Mouse (Mus musculus) heart, postnatal 0 days (tissue): Measurements from ENCODE around the gene Gm36245. TPM values are rescaled to one million over a fixed set of nuclear protein-coding genes. Genes with fewer than 3 reads are reported as not detected.

ENCODE experiments used
- ATAC-seq: fragments of 200-750 bp; cut with Nextera tagmentation; 2 replicates; pipeline ENCODE4 v1.8.0; 2017; ENCODE audit warnings: low read depth, moderate number of reproducible peaks, moderate library complexity; ENCODE audit not compliant: insufficient read depth
- DNase-seq: peaks from one replicate; pipeline ENCODE4 v3.0.0-alpha.2; 2016; ENCODE audit warnings: low spot score
- H3K27ac ChIP-seq: fragments of 300-500 bp; sonication (generic); 2 replicates; pipeline ENCODE4 v1.5.1; 2014; ENCODE audit warnings: low read depth, mild to moderate bottlenecking
- H3K27me3 ChIP-seq: fragments of 300-500 bp; sonication (generic); 2 replicates; pipeline ENCODE4 v1.6.1; 2014; ENCODE audit warnings: low read length, mixed read lengths; ENCODE audit not compliant: control insufficient read depth, insufficient read depth
- H3K36me3 ChIP-seq: fragments of 300-500 bp; sonication (generic); replicated peaks from 2 replicates; pipeline ENCODE4 v1.6.1; 2014; ENCODE audit warnings: low read length, mixed read lengths; ENCODE audit not compliant: control insufficient read depth, insufficient read depth
- H3K4me1 ChIP-seq: fragments of 300-500 bp; sonication (generic); 2 replicates; pipeline ENCODE4 v1.6.1; 2014; ENCODE audit warnings: antibody characterized with exemption; ENCODE audit not compliant: control insufficient read depth, insufficient read depth
- H3K4me2 ChIP-seq: fragments of 300-500 bp; sonication (generic); 2 replicates; pipeline ENCODE4 v1.6.1; 2014; ENCODE audit warnings: low read depth, mild to moderate bottlenecking, low read length, moderate library complexity
- H3K4me3 ChIP-seq: fragments of 300-500 bp; sonication (generic); 2 replicates; pipeline ENCODE4 v1.5.1; 2014; ENCODE audit warnings: low read depth, low read length
- H3K9ac ChIP-seq: fragments of 300-500 bp; sonication (generic); replicated peaks from 2 replicates; pipeline ENCODE4 v1.6.1; 2014; ENCODE audit warnings: low read depth, low read length, mixed read lengths
- H3K9me3 ChIP-seq: fragments of 300-500 bp; sonication (generic); replicated peaks from 2 replicates; pipeline ENCODE4 v1.6.1; 2016; ENCODE audit warnings: low read length; ENCODE audit not compliant: control insufficient read depth
- CTCF ChIP-seq: IDR thresholded peaks from 2 replicates; pipeline ENCODE4 v1.5.1; 2016; ENCODE audit warnings: antibody characterized with exemption, control low read depth, low read depth
- EP300 ChIP-seq: IDR thresholded peaks from 2 replicates; pipeline ENCODE4 v1.6.1; 2016; ENCODE audit warnings: antibody characterized with exemption, low read depth
- WGBS: fragments of 180-500 bp; shearing (Covaris S2); extraction: QIAGEN DNeasy Blood & Tissue Kit; methylation state at CpG from one replicate; pipeline ENCODE4 v1.1.7; 2014; 5-methylcytosine and 5-hydroxymethylcytosine counted together
- polyA plus RNA-seq: library from polyadenylated mRNA; unstranded; fragments of >200 nt; fragmentation: Nextera tagmentation; extraction: Ambion mirVana; gene quantifications from 2 replicates; pipeline ENCODE4 v1.2.1, GENCODE M21; 2015
- total RNA-seq: library from RNA; depleted of rRNA; stranded (reverse); fragments of >200 nt; gene quantifications from 2 replicates; pipeline ENCODE4 v1.2.3, GENCODE M21; 2014; ENCODE audit warnings: low replicate concordance; rRNA removed

Gene Gm36245
- total RNA-seq (not detected in 2 replicates), polyA plus RNA-seq (not detected in 2 replicates)

- Histone ChIP-seq H3K27me3 (no peaks in the 10 kb centered on the region), H3K27ac (no peak within 1 kb of the TSS), H3K9ac (no peak within 1 kb of the TSS), H3K4me2 (no peak within 1 kb of the TSS), H3K36me3 (no peaks in the 10 kb centered on the region), H3K4me1 (no peaks in the 10 kb centered on the region; the same call in 1 of the 2 replicates), H3K4me3 (no peak within 1 kb of the TSS), H3K9me3 (no peaks in the 10 kb centered on the region)
- ATAC-seq (no peak), DNase-seq (no peak)
- no peak for TF ChIP-seq EP300
- no peak for TF ChIP-seq CTCF
- WGBS, result 91% methylated on average over 1 of the region's 1 CpGs
Measured at GRCm38 (mm10) chr15:77598958-77599357, at the start of gene Gm36245. TSS of gene Gm36245 (plus strand) at chr15:77599258.

GRCm38 (mm10) chr15:77561792-77562191 is 37.3 kb upstream of the Gm36245 start, which contains the start of gene 1700025B11Rik:
TSS of gene 1700025B11Rik (minus strand) at chr15:77561892.
- Histone ChIP-seq H3K4me2 (no peak within 1 kb of the TSS), H3K9me3 (no peaks in the 10 kb centered on the region), H3K27me3 (no peaks in the 10 kb centered on the region), H3K4me3 (no peak within 1 kb of the TSS), H3K27ac (no peak within 1 kb of the TSS), H3K36me3 (no peaks in the 10 kb centered on the region), H3K4me1 (no peaks in the 10 kb centered on the region), H3K9ac (no peak within 1 kb of the TSS)
- ATAC-seq, result no peak
- no peak for DNase-seq
- TF ChIP-seq EP300 (no peak), CTCF (no peak)

- H3K27me3 ChIP-seq, result no peaks in the 10 kb centered on the region
- ATAC-seq (no peak), DNase-seq (no peak)
- H3K9me3 ChIP-seq, result no peaks in the 10 kb centered on the region
- TF ChIP-seq EP300 (no peak), CTCF (peak; percentile 33)
- H3K4me2 ChIP-seq, result no peak overlapping the region
- H3K4me1 ChIP-seq, result no peaks in the 10 kb centered on the region
- H3K36me3 ChIP-seq, result no peaks in the 10 kb centered on the region
- no peak overlapping the region for H3K9ac ChIP-seq
- H3K27ac ChIP-seq, result no peak overlapping the region
- no peak overlapping the region for H3K4me3 ChIP-seq
Measured at GRCm38 (mm10) chr15:77563219-77563618, 35.8 kb upstream of the Gm36245 start.

GRCm38 (mm10) chr15:77578801-77579200 is 20.3 kb upstream of the Gm36245 start:
- 79% methylated on average over 2 of the region's 2 CpGs for WGBS
- ATAC-seq (no peak), DNase-seq (no peak)
- Histone ChIP-seq H3K27ac (no peak overlapping the region), H3K4me3 (no peak overlapping the region), H3K36me3 (no peaks in the 10 kb centered on the region), H3K27me3 (no peaks in the 10 kb centered on the region), H3K4me1 (peaks cover 4% of the 10 kb centered on the region; the same call in 1 of the 2 replicates), H3K9me3 (0 out of 2 replicates have a peak, but pooled peaks cover 4% of the 10 kb centered on the region), H3K9ac (no peak overlapping the region), H3K4me2 (no peak overlapping the region)
- TF ChIP-seq EP300 (no peak), CTCF (no peak)

- Histone ChIP-seq H3K4me3 (no peak overlapping the region), H3K9ac (no peak overlapping the region), H3K4me2 (no peak overlapping the region), H3K4me1 (peaks cover 4% of the 10 kb centered on the region; the same call in 1 of the 2 replicates), H3K27me3 (no peaks in the 10 kb centered on the region), H3K27ac (no peak overlapping the region), H3K36me3 (no peaks in the 10 kb centered on the region), H3K9me3 (0 out of 2 replicates have a peak, but pooled peaks cover 7% of the 10 kb centered on the region)
- 78% methylated on average over 4 of the region's 4 CpGs for WGBS
- ATAC-seq, result no peak
- TF ChIP-seq EP300, result no peak
- no peak for TF ChIP-seq CTCF
- DNase-seq, result no peak
Measured at GRCm38 (mm10) chr15:77579311-77579710, 19.7 kb upstream of the Gm36245 start.

GRCm38 (mm10) chr15:77581681-77582080 is 17.4 kb upstream of the Gm36245 start:
- H3K4me1 ChIP-seq, result peaks cover 4% of the 10 kb centered on the region; the same call in 1 of the 2 replicates
- WGBS, result 6% methylated on average over 1 of the region's 1 CpGs
- H3K4me2 ChIP-seq, result no peak overlapping the region
- H3K9me3 ChIP-seq, result 0 out of 2 replicates have a peak, but pooled peaks cover 7% of the 10 kb centered on the region
- ATAC-seq (peak; percentile 92), DNase-seq (peak; percentile 82)
- TF ChIP-seq CTCF (no peak), EP300 (peak; percentile 88)
- no peak overlapping the region for H3K9ac ChIP-seq
- H3K27me3 ChIP-seq, result no peaks in the 10 kb centered on the region
- no peak overlapping the region for H3K4me3 ChIP-seq
- no peaks in the 10 kb centered on the region for H3K36me3 ChIP-seq
- H3K27ac ChIP-seq, result no peak overlapping the region
